Mouse (Mus musculus) spleen, adult 2 months (tissue): Measurements from ENCODE around the gene Fndc3b. TPM values are rescaled to one million over a fixed set of nuclear protein-coding genes. Genes with fewer than 3 reads are reported as not detected.

ENCODE experiments used
- DNase-seq, 2 experiments: peaks; one replicate each; pipeline versions ENCODE4 v3.0.0 to v3.0.0-alpha.2; 2012 to 2021; ENCODE audit warnings: low spot score in 2 of 2, low read depth in 1 of 2
- H3K27ac ChIP-seq: fragments of 200-500 bp; 2 replicates; pipeline ENCODE4 v1.5.1; 2012; ENCODE audit warnings: low read length, inconsistent platforms; ENCODE audit not compliant: insufficient read depth
- H3K27me3 ChIP-seq: fragments of 200-500 bp; 2 replicates; pipeline ENCODE4 v1.6.1; 2012; ENCODE audit warnings: mild to moderate bottlenecking, moderate library complexity, low read length, inconsistent platforms; ENCODE audit not compliant: control insufficient read depth, insufficient read depth
- H3K36me3 ChIP-seq: fragments of 200-500 bp; 2 replicates; pipeline ENCODE4 v1.6.1; 2012; ENCODE audit warnings: mild to moderate bottlenecking, low read length, inconsistent platforms; ENCODE audit not compliant: control insufficient read depth, insufficient read depth
- H3K4me1 ChIP-seq: fragments of 200-500 bp; 2 replicates; pipeline ENCODE4 v1.6.1; 2011; ENCODE audit warnings: inconsistent platforms; ENCODE audit not compliant: control insufficient read depth, insufficient read depth, insufficient read length
- H3K4me3 ChIP-seq: fragments of 200-500 bp; 2 replicates; pipeline ENCODE4 v1.5.1; 2011; ENCODE audit warnings: mild to moderate bottlenecking, inconsistent platforms; ENCODE audit not compliant: insufficient read depth, insufficient read length; ENCODE audit errors: extremely low read depth
- CTCF ChIP-seq: fragments of 200-500 bp; IDR thresholded peaks from 2 replicates; pipeline ENCODE4 v1.5.1; 2011; ENCODE audit warnings: mild to moderate bottlenecking, inconsistent platforms; ENCODE audit not compliant: insufficient read depth, insufficient read length, insufficient replicate concordance; ENCODE audit errors: extremely low read depth
- POLR2A ChIP-seq: fragments of 200-500 bp; IDR thresholded peaks from 2 replicates; pipeline ENCODE4 v1.6.1; 2011; ENCODE audit warnings: low read depth, low read length, inconsistent platforms
- WGBS: fragments of 180-500 bp; shearing (Covaris S2); methylation state at CpG from one replicate; pipeline ENCODE4 v1.1.7; 2018; 5-methylcytosine and 5-hydroxymethylcytosine counted together
- polyA plus RNA-seq: library from polyadenylated mRNA; depleted of rRNA; stranded (reverse); fragments of >200 nt; gene quantifications from 2 replicates; pipeline ENCODE4 v1.2.3, GENCODE M21; 2012

The Fndc3b gene
- polyA plus RNA-seq, 1 experiment, result 3.8 TPM

GRCm38 (mm10) chr3:27655042-27655441, 56.1 kb downstream of the Fndc3b start:
- WGBS, result 87% methylated on average over 11 of the region's 11 CpGs
- Histone ChIP-seq H3K27ac (no peak overlapping the region), H3K27me3 (no peaks in the 10 kb centered on the region), H3K36me3 (no peaks in the 10 kb centered on the region), H3K4me1 (no peaks in the 10 kb centered on the region), H3K4me3 (no peak overlapping the region)
- DNase-seq, result no peak
- TF ChIP-seq POLR2A (no peak), CTCF (no peak)

GRCm38 (mm10) chr3:27652451-27653011, 58.6 kb downstream of the Fndc3b start:
- 86% methylated on average over 9 of the region's 9 CpGs for WGBS
- no peak for DNase-seq

GRCm38 (mm10) chr3:27651731-27652130, 59.4 kb downstream of the Fndc3b start:
- TF ChIP-seq CTCF (no peak), POLR2A (no peak)
- Histone ChIP-seq H3K27ac (no peak overlapping the region), H3K4me3 (no peak overlapping the region), H3K4me1 (no peaks in the 10 kb centered on the region; the same call in 1 of the 2 replicates), H3K27me3 (no peaks in the 10 kb centered on the region), H3K36me3 (no peaks in the 10 kb centered on the region)
- no peak for DNase-seq
- 62% methylated on average over 6 of the region's 6 CpGs for WGBS

More at GRCm38 (mm10) chr3:27652451-27653011, 58.6 kb downstream of the Fndc3b start:
- Histone ChIP-seq H3K36me3 (no peaks in the 10 kb centered on the region), H3K27me3 (no peaks in the 10 kb centered on the region), H3K4me3 (no peak overlapping the region), H3K4me1 (no peaks in the 10 kb centered on the region; the same call in 1 of the 2 replicates), H3K27ac (no peak overlapping the region)
- no peak for TF ChIP-seq POLR2A
- no peak for TF ChIP-seq CTCF

GRCm38 (mm10) chr3:27650083-27650482, 61.0 kb downstream of the Fndc3b start:
- Histone ChIP-seq H3K36me3 (no peaks in the 10 kb centered on the region), H3K4me1 (no peaks in the 10 kb centered on the region; the same call in 1 of the 2 replicates), H3K4me3 (no peak overlapping the region), H3K27me3 (no peaks in the 10 kb centered on the region), H3K27ac (no peak overlapping the region)
- TF ChIP-seq POLR2A (no peak), CTCF (no peak)
- 57% methylated on average over 11 of the region's 11 CpGs for WGBS
- no peak for DNase-seq

- DNase-seq, result no peak
- Histone ChIP-seq H3K27ac (no peak overlapping the region), H3K36me3 (no peaks in the 10 kb centered on the region), H3K4me1 (no peaks in the 10 kb centered on the region; the same call in 1 of the 2 replicates), H3K4me3 (no peak overlapping the region), H3K27me3 (no peaks in the 10 kb centered on the region)
- TF ChIP-seq CTCF (no peak), POLR2A (no peak)
- 96% methylated on average over 1 of the region's 1 CpGs for WGBS
These were observed 61.8 kb downstream of the Fndc3b start for GRCm38 (mm10) chr3:27649316-27649715.

- Histone ChIP-seq H3K4me3 (no peak overlapping the region), H3K27me3 (no peaks in the 10 kb centered on the region), H3K36me3 (no peaks in the 10 kb centered on the region), H3K27ac (no peak overlapping the region), H3K4me1 (no peaks in the 10 kb centered on the region; the same call in 1 of the 2 replicates)
- DNase-seq, result no peak
- WGBS, result 94% methylated on average over 6 of the region's 6 CpGs
- no peak for TF ChIP-seq POLR2A
- TF ChIP-seq CTCF, result no peak
These were observed 68.7 kb downstream of the Fndc3b start for GRCm38 (mm10) chr3:27642381-27642780.

GRCm38 (mm10) chr3:27639701-27640100, 71.4 kb downstream of the Fndc3b start:
- no peak for TF ChIP-seq POLR2A
- no peak overlapping the region for H3K4me3 ChIP-seq
- H3K4me1 ChIP-seq, result no peaks in the 10 kb centered on the region; the same call in 1 of the 2 replicates
- H3K27ac ChIP-seq, result no peak overlapping the region
- H3K36me3 ChIP-seq, result no peaks in the 10 kb centered on the region
- DNase-seq, result no peak
- H3K27me3 ChIP-seq, result no peaks in the 10 kb centered on the region
- WGBS, result 91% methylated on average over 4 of the region's 4 CpGs
